Mouse (Mus musculus) MEL (cell line): ENCODE measurements at regions not wholly inside any gene's neighbourhood (a gene's known extent, or its start where the extent isn't known, plus 50 kb on each side); places are given as distances from the start of the nearest gene placed in this dataset.

ENCODE experiments used
- DNase-seq: peaks from one replicate; pipeline ENCODE4 v3.0.0; 2011; ENCODE audit warnings: low read depth, low spot score
- H3K27ac ChIP-seq: 2 replicates; pipeline ENCODE4 v1.5.1; 2012; ENCODE audit warnings: low read depth, mild to moderate bottlenecking, control low read depth, low read length, moderate library complexity; ENCODE audit not compliant: control insufficient read depth
- H3K27me3 ChIP-seq, 2 experiments: fragments of 150-350 bp in 1 of 2; sonication (generic) in 1 of 2; 2 replicates each; pipeline ENCODE4 v1.6.1; 2012; ENCODE audit warnings: low read length in 2 of 2, mild to moderate bottlenecking in 2 of 2, improper control_type of control experiment in 1 of 2, moderate library complexity in 1 of 2; ENCODE audit not compliant: insufficient read depth in 2 of 2, control insufficient read depth in 1 of 2
- H3K36me3 ChIP-seq, 2 experiments: 2 replicates each; pipeline ENCODE4 v1.6.1; 2012 to 2014; ENCODE audit warnings: low read length in 2 of 2, improper control_type of control experiment in 1 of 2, inconsistent platforms in 1 of 2, mild to moderate bottlenecking in 1 of 2; ENCODE audit not compliant: insufficient read depth in 2 of 2, control insufficient read depth in 1 of 2
- H3K4me1 ChIP-seq, 2 experiments: fragments of 150-350 bp in 1 of 2; sonication (generic) in 1 of 2; 2 replicates each; pipeline ENCODE4 v1.6.1; 2012; ENCODE audit warnings: low read length in 2 of 2, improper control_type of control experiment in 1 of 2, mild to moderate bottlenecking in 1 of 2; ENCODE audit not compliant: insufficient read depth in 2 of 2, control insufficient read depth in 1 of 2
- H3K4me3 ChIP-seq, 2 experiments: fragments of 150-350 bp in 1 of 2; sonication (generic) in 1 of 2; 2 replicates each; pipeline ENCODE4 v1.5.1; 2012; ENCODE audit warnings: low read depth in 2 of 2, low read length in 2 of 2, mild to moderate bottlenecking in 2 of 2, moderate library complexity in 2 of 2, control low read depth in 1 of 2, improper control_type of control experiment in 1 of 2; ENCODE audit not compliant: control insufficient read depth in 1 of 2, insufficient read depth in 1 of 2
- H3K79me2 ChIP-seq: 2 replicates; pipeline ENCODE4 v1.6.1; 2012; ENCODE audit warnings: mild to moderate bottlenecking, low read length, moderate library complexity; ENCODE audit not compliant: control insufficient read depth, poor library complexity, insufficient read depth
- H3K9ac ChIP-seq: 2 replicates; pipeline ENCODE4 v1.6.1; 2012; ENCODE audit warnings: low read depth, mild to moderate bottlenecking, control low read depth, low read length, moderate library complexity; ENCODE audit not compliant: control insufficient read depth, poor library complexity, severe bottlenecking
- H3K9me3 ChIP-seq: fragments of 150-350 bp; sonication (generic); replicated peaks from 2 replicates; pipeline ENCODE4 v1.6.1; 2012; ENCODE audit warnings: mild to moderate bottlenecking, low read length, improper control_type of control experiment, moderate library complexity; ENCODE audit not compliant: insufficient read depth
- BHLHE40 ChIP-seq: IDR thresholded peaks from 2 replicates; pipeline ENCODE4 v1.6.1; 2012; ENCODE audit warnings: low read depth, mild to moderate bottlenecking, inconsistent platforms, low read length, improper control_type of control experiment, borderline replicate concordance
- CTCF ChIP-seq, 3 experiments: IDR thresholded peaks in 2 of 3; conservative IDR thresholded peaks in 1 of 3; 2 replicates each; pipeline ENCODE4 v1.5.1; 2011 to 2012; ENCODE audit warnings: low read length in 3 of 3, low read depth in 2 of 3, mild to moderate bottlenecking in 2 of 3, improper control_type of control experiment in 1 of 3, inconsistent platforms in 1 of 3, mixed read lengths in 1 of 3, moderate library complexity in 1 of 3; ENCODE audit not compliant: control insufficient read depth in 1 of 3, insufficient read depth in 1 of 3, poor library complexity in 1 of 3, severe bottlenecking in 1 of 3
- ELF1 ChIP-seq: IDR thresholded peaks from 2 replicates; pipeline ENCODE4 v1.6.1; 2014; ENCODE audit warnings: low read depth, mild to moderate bottlenecking, inconsistent platforms, low read length, improper control_type of control experiment, moderate library complexity
- ETS1 ChIP-seq: IDR thresholded peaks from 2 replicates; pipeline ENCODE4 v1.6.1; 2012; ENCODE audit warnings: low read depth, mild to moderate bottlenecking, inconsistent platforms, low read length, improper control_type of control experiment, moderate library complexity
- GATA1 ChIP-seq: IDR thresholded peaks from 2 replicates; pipeline ENCODE4 v1.6.1; 2011; ENCODE audit warnings: low read depth, low read length, improper control_type of control experiment
- JUND ChIP-seq: IDR thresholded peaks from 2 replicates; pipeline ENCODE4 v1.6.1; 2011; ENCODE audit warnings: low read depth, mild to moderate bottlenecking, improper control_type of control experiment, low read length
- MAFK ChIP-seq: IDR thresholded peaks from 2 replicates; pipeline ENCODE4 v1.6.1; 2011; ENCODE audit warnings: low read depth, mild to moderate bottlenecking, low read length, improper control_type of control experiment, borderline replicate concordance
- MAZ ChIP-seq: IDR thresholded peaks from 2 replicates; pipeline ENCODE4 v1.6.1; 2012; ENCODE audit warnings: low read depth, mild to moderate bottlenecking, inconsistent platforms, low read length, improper control_type of control experiment
- MEF2A ChIP-seq: IDR thresholded peaks from 2 replicates; pipeline ENCODE4 v1.6.1; 2014; ENCODE audit warnings: low read depth, mild to moderate bottlenecking, inconsistent platforms, low read length, improper control_type of control experiment; ENCODE audit not compliant: poor library complexity, insufficient replicate concordance, severe bottlenecking; ENCODE audit errors: extremely low read depth
- MXI1 ChIP-seq: IDR thresholded peaks from 2 replicates; pipeline ENCODE4 v1.6.1; 2011; ENCODE audit warnings: mild to moderate bottlenecking, low read depth, low read length, improper control_type of control experiment
- MYC ChIP-seq: IDR thresholded peaks from 2 replicates; pipeline ENCODE4 v1.6.1; 2011; ENCODE audit warnings: low read depth, mild to moderate bottlenecking, low read length, improper control_type of control experiment, moderate library complexity
- NELFE ChIP-seq: IDR thresholded peaks from 2 replicates; pipeline ENCODE4 v1.6.1; 2011; ENCODE audit warnings: low read depth, low read length, improper control_type of control experiment
- POLR2A ChIP-seq, 2 experiments: IDR thresholded peaks; 2 replicates each; pipeline ENCODE4 v1.6.1; 2011 to 2012; ENCODE audit warnings: low read length in 2 of 2, mild to moderate bottlenecking in 2 of 2, control low read depth in 1 of 2, improper control_type of control experiment in 1 of 2, low read depth in 1 of 2, moderate library complexity in 1 of 2; ENCODE audit not compliant: control insufficient read depth in 1 of 2, insufficient read depth in 1 of 2, poor library complexity in 1 of 2
- POLR2AphosphoS2 ChIP-seq: IDR thresholded peaks from 2 replicates; pipeline ENCODE4 v1.6.1; 2011; ENCODE audit warnings: low read length, improper control_type of control experiment
- RAD21 ChIP-seq: IDR thresholded peaks from 2 replicates; pipeline ENCODE4 v1.6.1; 2011; ENCODE audit warnings: mild to moderate bottlenecking, low read depth, low read length, improper control_type of control experiment
- RCOR1 ChIP-seq: IDR thresholded peaks from 2 replicates; pipeline ENCODE4 v1.6.1; 2012; ENCODE audit warnings: low read depth, mild to moderate bottlenecking, inconsistent platforms, low read length, improper control_type of control experiment
- SIN3A ChIP-seq: IDR thresholded peaks from 2 replicates; pipeline ENCODE4 v1.6.1; 2012; ENCODE audit warnings: low read length, improper control_type of control experiment, inconsistent platforms
- SMC3 ChIP-seq: IDR thresholded peaks from 2 replicates; pipeline ENCODE4 v1.6.1; 2011; ENCODE audit warnings: low read depth, low read length, improper control_type of control experiment
- TAL1 ChIP-seq: IDR thresholded peaks from 2 replicates; pipeline ENCODE4 v1.6.1; 2012; ENCODE audit warnings: mild to moderate bottlenecking, inconsistent platforms, low read length, moderate library complexity, mixed read lengths
- TCF12 ChIP-seq: IDR thresholded peaks from 2 replicates; pipeline ENCODE4 v1.6.1; 2014; ENCODE audit warnings: low read depth, mild to moderate bottlenecking, inconsistent platforms, low read length, improper control_type of control experiment, moderate library complexity
- USF1 ChIP-seq: IDR thresholded peaks from 2 replicates; pipeline ENCODE4 v1.6.1; 2014; ENCODE audit warnings: low read depth, mild to moderate bottlenecking, inconsistent platforms, low read length, improper control_type of control experiment, moderate library complexity
- USF2 ChIP-seq, 2 experiments: IDR thresholded peaks; 2 replicates each; pipeline ENCODE4 v1.6.1; 2011 to 2012; ENCODE audit warnings: improper control_type of control experiment in 2 of 2, low read length in 2 of 2, borderline replicate concordance in 1 of 2, inconsistent platforms in 1 of 2, low read depth in 1 of 2, mild to moderate bottlenecking in 1 of 2; ENCODE audit not compliant: insufficient read depth in 1 of 2
- ZKSCAN1 ChIP-seq: IDR thresholded peaks from 2 replicates; pipeline ENCODE4 v1.6.1; 2012; ENCODE audit warnings: low read depth, mild to moderate bottlenecking, inconsistent platforms, low read length, improper control_type of control experiment, moderate library complexity
- ZMIZ1 ChIP-seq: IDR thresholded peaks from 2 replicates; pipeline ENCODE4 v1.6.1; 2012; ENCODE audit warnings: low read depth, mild to moderate bottlenecking, inconsistent platforms, low read length, improper control_type of control experiment, moderate library complexity
- ZNF384 ChIP-seq: IDR thresholded peaks from 2 replicates; pipeline ENCODE4 v1.6.1; 2012; ENCODE audit warnings: low read depth, mild to moderate bottlenecking, inconsistent platforms, low read length, improper control_type of control experiment

GRCm38 (mm10) chr13:16716796-16717749, 705.4 kb downstream of the Inhba start:
- H3K9ac ChIP-seq = no peak overlapping the region
- no peaks in the 10 kb centered on the region for H3K4me1 ChIP-seq
- no peak overlapping the region for H3K4me3 ChIP-seq
- no peaks in the 10 kb centered on the region for H3K27me3 ChIP-seq
- no peak overlapping the region for H3K27ac ChIP-seq
- H3K79me2 ChIP-seq = no peaks in the 10 kb centered on the region
- TF ChIP-seq SIN3A (no peak), RAD21 (no peak), ELF1 (no peak), USF1 (no peak), ZKSCAN1 (no peak), POLR2A (IDR thresholded peaks at IDR 0.05; ENCODE audit: control insufficient read depth in 1 of 2, insufficient read depth in 1 of 2, low read depth in 1 of 2, low read length in 2 of 2, poor library complexity in 1 of 2) (no peak), ZNF384 (no peak), TCF12 (no peak), ZMIZ1 (no peak), USF2 (IDR thresholded peaks at IDR 0.05; ENCODE audit: borderline replicate concordance in 1 of 2, insufficient read depth in 1 of 2, low read depth in 1 of 2, low read length in 2 of 2) (no peak), MEF2A (no peak), MYC (no peak), ETS1 (no peak), MAZ (no peak), NELFE (no peak), POLR2AphosphoS2 (no peak), MAFK (no peak), SMC3 (no peak), TAL1 (no peak)
- DNase-seq = no peak
- no peaks in the 10 kb centered on the region for H3K9me3 ChIP-seq
- no peaks in the 10 kb centered on the region for H3K36me3 ChIP-seq

- Histone ChIP-seq H3K4me3 (no peak overlapping the region), H3K9me3 (no peaks in the 10 kb centered on the region), H3K4me1 (no peaks in the 10 kb centered on the region), H3K27ac (no peak overlapping the region), H3K9ac (no peak overlapping the region), H3K79me2 (no peaks in the 10 kb centered on the region), H3K27me3 (no peaks in the 10 kb centered on the region), H3K36me3 (no peaks in the 10 kb centered on the region)
- no peak for TF ChIP-seq USF1
- TF ChIP-seq GATA1 = no peak
- TF ChIP-seq POLR2A (IDR thresholded peaks at IDR 0.05; ENCODE audit: control insufficient read depth in 1 of 2, insufficient read depth in 1 of 2, low read depth in 1 of 2, low read length in 2 of 2, poor library complexity in 1 of 2) = no peak
- no peak for TF ChIP-seq ZNF384
- no peak for TF ChIP-seq CTCF (IDR thresholded peaks at IDR 0.05 in 2 of 3, conservative IDR thresholded peaks at IDR 0.05 in 1 of 3; ENCODE audit: control insufficient read depth in 1 of 3, insufficient read depth in 1 of 3, low read depth in 2 of 3, low read length in 3 of 3, poor library complexity in 1 of 3, severe bottlenecking in 1 of 3)
- TF ChIP-seq MXI1 = no peak
- no peak for TF ChIP-seq BHLHE40
- no peak for TF ChIP-seq JUND
- TF ChIP-seq RCOR1 = no peak
- no peak for DNase-seq
Observed at GRCm38 (mm10) chr13:16720090-16720489, 708.4 kb downstream of the Inhba start.
